Mouse (Mus musculus): ENCODE results near the gene Cdc16. TPM values are rescaled to one million over a fixed set of nuclear protein-coding genes. Genes with fewer than 3 reads are reported as not detected.

Cdc16 gene
- 36.6 TPM for polyA plus RNA-seq (2017; shearing (Covaris generic))

GRCm38 (mm10) chr8:13756982-13757804, at the start of gene Cdc16:
Cdc16 (plus strand) TSS chr8:13757676.

GRCm38 (mm10) chr8:13785250-13785763, 27.8 kb downstream of the Cdc16 start, which contains the start of gene Upf3a:
Upf3a (plus strand) TSS chr8:13785615.

Other genes with a start within 250 kb of the Cdc16 start
- 0.46 TPM for gene 1700029H14Rik, start 195.2 kb upstream of the Cdc16 start, polyA plus RNA-seq (2017; shearing (Covaris generic))
- gene Rasa3, start 80.1 kb upstream of the Cdc16 start, polyA plus RNA-seq (2017; shearing (Covaris generic)) = 237 TPM
- gene Cfap97d2, start 51.8 kb upstream of the Cdc16 start, polyA plus RNA-seq (2017; shearing (Covaris generic)) = not detected
- 33.1 TPM for gene Upf3a, start 27.9 kb downstream of the Cdc16 start, polyA plus RNA-seq (2017; shearing (Covaris generic))
- gene AF366264, start 80.7 kb downstream of the Cdc16 start, polyA plus RNA-seq (2017; shearing (Covaris generic)) = not detected
- gene Champ1, start 112.0 kb downstream of the Cdc16 start, polyA plus RNA-seq (2017; shearing (Covaris generic)) = 23.0 TPM
- gene Coprs, start 132.6 kb downstream of the Cdc16 start, polyA plus RNA-seq (2017; shearing (Covaris generic)) = 1.4 TPM

Measured in effector memory CD4-positive, alpha-beta T cell, adult 5 months (primary cell).